ENCODE assay signal across 22 mouse cellular contexts in genomic region chr3:76572478-76572877, GRCm38 (mm10).
"Had no signal": no experiment of that assay in that cellular context is flagged by ENCODE, and none has a peak within 500 bp of the region (broad histone marks: within the 10 kb centered on the region; RNA-seq: fewer than 3 reads in every experiment).

No protein-coding gene starts in this region.

- DNase-seq: kidney, adult 18-20 months; kidney, adult 9 months; kidney, postnatal 14 days; kidney, postnatal 4 days; left cerebral cortex, postnatal 4 days; liver, postnatal 0 days; lung, embryonic 14.5 days; right cerebral cortex, adult 18-20 months; right cerebral cortex, postnatal 14 days; right cerebral cortex, postnatal 4 days; thymus, adult 2 months; thymus, postnatal 14 days; thymus, postnatal 4 days had no signal

- ATAC-seq: intestine, embryonic 16.5 days; liver, postnatal 0 days; lung, postnatal 0 days had no signal

- H3K4me2 ChIP-seq: limb, embryonic 12.5 days; limb, embryonic 15.5 days; liver, embryonic 11.5 days; lung, embryonic 14.5 days; neural tube, embryonic 13.5 days had no signal

- H3K27me3 ChIP-seq: limb, embryonic 12.5 days; limb, embryonic 15.5 days; neural tube, embryonic 13.5 days had no signal

- H3K9me3 ChIP-seq: limb, embryonic 12.5 days; limb, embryonic 15.5 days; neural tube, embryonic 13.5 days had no signal

- H3K4me1 ChIP-seq: limb, embryonic 12.5 days; limb, embryonic 15.5 days had no signal

- H3K4me3 ChIP-seq: limb, embryonic 12.5 days; limb, embryonic 15.5 days; neural tube, embryonic 13.5 days had no signal

- H3K36me3 ChIP-seq: limb, embryonic 12.5 days; limb, embryonic 15.5 days; neural tube, embryonic 13.5 days had no signal

- H3K27ac ChIP-seq: limb, embryonic 12.5 days; limb, embryonic 15.5 days; liver, embryonic 14.5 days; macrophage; stomach, postnatal 0 days had no signal

- H3K9ac ChIP-seq: limb, embryonic 12.5 days; limb, embryonic 15.5 days; liver, embryonic 14.5 days; liver, postnatal 0 days; lung, embryonic 14.5 days; neural tube, embryonic 13.5 days had no signal
